Mouse (Mus musculus): ENCODE results near the gene Defa34.
"Not testable (repeated sequence)": the region's sequence is repeated elsewhere in the genome, so short reads cannot be mapped to it uniquely, and the experiment has no call there.

DNA sequence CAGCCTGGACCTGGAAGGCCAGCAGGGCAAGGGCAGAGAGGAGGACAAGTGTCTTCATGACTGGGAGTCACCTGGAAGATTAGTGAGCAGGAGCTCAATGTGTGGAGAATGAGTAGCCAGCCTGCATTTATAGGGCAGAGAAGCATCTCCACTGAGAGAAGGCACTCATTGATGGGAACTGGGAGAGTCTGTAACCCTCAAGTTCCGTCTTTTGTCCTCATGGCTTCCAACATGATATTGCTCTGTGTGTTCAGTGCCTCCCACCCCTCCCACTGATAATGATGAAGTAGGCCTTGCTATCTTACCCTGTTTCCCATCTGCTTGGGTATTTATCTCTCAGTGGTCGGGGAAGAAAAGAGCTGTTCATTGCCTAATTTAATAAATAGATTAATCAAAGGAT, 37.9 kb downstream of the Defa34 start, which contains the start of gene AY761184:
- TF ChIP-seq CTCF (IDR thresholded peaks at IDR 0.05; ENCODE audit: borderline replicate concordance, insufficient read depth, low read depth, low read length); POLR2A (IDR thresholded peaks at IDR 0.05; ENCODE audit: borderline replicate concordance, insufficient read depth, low read length): not testable (repeated sequence)

All from cerebellum, adult 2 months (tissue).